Mouse (Mus musculus): ENCODE data around the gene Add2. TPM values are rescaled to one million over a fixed set of nuclear protein-coding genes. Genes with fewer than 3 reads are reported as not detected.
"Not testable (repeated sequence)": the region's sequence is repeated elsewhere in the genome, so short reads cannot be mapped to it uniquely, and the experiment has no call there.

Add2 gene
- total RNA-seq (2021): 100 to 1,000 TPM; 197 to 202 TPM
- long read RNA-seq, partial matches to known transcripts: 5 of 39 reads
- long read RNA-seq, other reads (novel, unspliced or antisense): 33 of 39 reads

- DNase-seq (ENCODE audit: low spot score in 2 of 2): peak; percentile 65 to 75
Observed at GRCm38 (mm10) chr6:86028601-86029322, at the start of gene Add2. TSS of gene Add2 (plus strand) at chr6:86028681.

- DNase-seq (ENCODE audit: low spot score in 2 of 2): not testable (repeated sequence)
Observed at GRCm38 (mm10) chr6:85978736-85979135, 49.7 kb upstream of the Add2 start.

GRCm38 (mm10) chr6:85984351-85984750 lies 44.1 kb upstream of the Add2 start:
- DNase-seq (ENCODE audit: low spot score in 2 of 2): no peak

- not testable (repeated sequence) for DNase-seq (ENCODE audit: low spot score in 2 of 2)
Observed at GRCm38 (mm10) chr6:85989570-85989969, 38.9 kb upstream of the Add2 start.

GRCm38 (mm10) chr6:85990774-85991173 lies 37.7 kb upstream of the Add2 start:
- DNase-seq (ENCODE audit: low spot score in 2 of 2): not testable (repeated sequence)

- DNase-seq (ENCODE audit: low spot score in 2 of 2): no peak
Observed at GRCm38 (mm10) chr6:86003405-86003925, 25.0 kb upstream of the Add2 start.

GRCm38 (mm10) chr6:86004271-86005148 lies 24.0 kb upstream of the Add2 start:
- DNase-seq (ENCODE audit: low spot score in 2 of 2): peak; percentile 71 to 77

- peak; percentile 66 to 73 for DNase-seq (ENCODE audit: low spot score in 2 of 2)
Observed at GRCm38 (mm10) chr6:86009980-86010379, 18.5 kb upstream of the Add2 start.

GRCm38 (mm10) chr6:86014812-86015211 lies 13.7 kb upstream of the Add2 start:
- not testable (repeated sequence) for DNase-seq (ENCODE audit: low spot score in 2 of 2)

- no peak for DNase-seq (ENCODE audit: low spot score in 2 of 2)
Observed at GRCm38 (mm10) chr6:86015871-86016270, 12.6 kb upstream of the Add2 start, which contains the start of gene Figla. TSS of gene Figla (plus strand) at chr6:86016171.

GRCm38 (mm10) chr6:86016793-86017350 lies 11.6 kb upstream of the Add2 start:
- no peak for DNase-seq (ENCODE audit: low spot score in 2 of 2)

- DNase-seq (ENCODE audit: low spot score in 2 of 2): no peak
Observed at GRCm38 (mm10) chr6:86019415-86020237, 8.9 kb upstream of the Add2 start.

GRCm38 (mm10) chr6:86020948-86021347 lies 7.5 kb upstream of the Add2 start:
- no peak for DNase-seq (ENCODE audit: low spot score in 2 of 2)

- no peak for DNase-seq (ENCODE audit: low spot score in 2 of 2)
Observed at GRCm38 (mm10) chr6:86026632-86027292, 1.7 kb upstream of the Add2 start.

- no peak for DNase-seq (ENCODE audit: low spot score in 2 of 2)
Observed at GRCm38 (mm10) chr6:86028150-86028549, 331 bp upstream of the Add2 start.

GRCm38 (mm10) chr6:86029323-86029713 lies 837 bp downstream of the Add2 start:
- DNase-seq (ENCODE audit: low spot score in 2 of 2): no peak

GRCm38 (mm10) chr6:86031527-86031926 lies 3.0 kb downstream of the Add2 start:
- no peak for DNase-seq (ENCODE audit: low spot score in 2 of 2)

GRCm38 (mm10) chr6:86033635-86034034 lies 5.2 kb downstream of the Add2 start:
- no peak for DNase-seq (ENCODE audit: low spot score in 2 of 2)

GRCm38 (mm10) chr6:86038901-86039300 lies 10.4 kb downstream of the Add2 start:
- DNase-seq (ENCODE audit: low spot score in 2 of 2): no peak

GRCm38 (mm10) chr6:86040140-86040539 lies 11.7 kb downstream of the Add2 start:
- DNase-seq (ENCODE audit: low spot score in 2 of 2): no peak

All from layer of hippocampus, postnatal 10 days (tissue).